Mouse (Mus musculus) liver, embryonic 15.5 days (tissue): Measurements from ENCODE around the gene Gsg1l2. TPM values are rescaled to one million over a fixed set of nuclear protein-coding genes. Genes with fewer than 3 reads are reported as not detected.

ENCODE experiments used
- ATAC-seq: fragments of 200-750 bp; cut with Nextera tagmentation; 2 replicates; pipeline ENCODE4 v1.8.0; 2017; ENCODE audit warnings: moderate number of reproducible peaks, mild to moderate bottlenecking, moderate library complexity; ENCODE audit not compliant: insufficient read depth
- H3K27ac ChIP-seq: fragments of 300-500 bp; sonication (generic); replicated peaks from 2 replicates; pipeline ENCODE4 v1.5.1; 2015; ENCODE audit warnings: mild to moderate bottlenecking, inconsistent platforms
- H3K27me3 ChIP-seq: fragments of 300-500 bp; sonication (generic); 2 replicates; pipeline ENCODE4 v1.6.1; 2015; ENCODE audit warnings: mild to moderate bottlenecking, inconsistent platforms
- H3K36me3 ChIP-seq: fragments of 300-500 bp; sonication (generic); replicated peaks from 2 replicates; pipeline ENCODE4 v1.6.1; 2015; ENCODE audit warnings: moderate library complexity, mild to moderate bottlenecking, inconsistent platforms
- H3K4me1 ChIP-seq: fragments of 300-500 bp; sonication (generic); replicated peaks from 2 replicates; pipeline ENCODE4 v1.6.1; 2015; ENCODE audit warnings: inconsistent platforms
- H3K4me2 ChIP-seq: fragments of 300-500 bp; sonication (generic); 2 replicates; pipeline ENCODE4 v1.6.1; 2015; ENCODE audit warnings: moderate library complexity, mild to moderate bottlenecking, inconsistent platforms
- H3K4me3 ChIP-seq: fragments of 300-500 bp; sonication (generic); replicated peaks from 2 replicates; pipeline ENCODE4 v1.5.1; 2015; ENCODE audit warnings: mild to moderate bottlenecking, inconsistent platforms
- H3K9ac ChIP-seq: fragments of 300-500 bp; sonication (generic); 2 replicates; pipeline ENCODE4 v1.6.1; 2015; ENCODE audit warnings: moderate library complexity, mild to moderate bottlenecking, inconsistent platforms
- H3K9me3 ChIP-seq: fragments of 300-500 bp; sonication (generic); replicated peaks from 2 replicates; pipeline ENCODE4 v1.6.1; 2016; ENCODE audit warnings: inconsistent platforms
- WGBS: fragments of 180-500 bp; shearing (Covaris S2); methylation state at CpG from one replicate; pipeline ENCODE4 v1.1.7; 2015; ENCODE audit warnings: mixed read lengths; ENCODE audit not compliant: insufficient replicate concordance; 5-methylcytosine and 5-hydroxymethylcytosine counted together
- polyA plus RNA-seq: library from polyadenylated mRNA; unstranded; fragments of >200 nt; fragmentation: Nextera tagmentation; extraction: Ambion mirVana; gene quantifications from 2 replicates; pipeline ENCODE4 v1.2.1, GENCODE M21; 2015

The Gsg1l2 gene
- polyA plus RNA-seq, 1 experiment from 2014 or later: not detected

GRCm38 (mm10) chr11:67819604-67820003 is 45.2 kb downstream of the Gsg1l2 start:
- Histone ChIP-seq H3K27ac (no peak overlapping the region), H3K36me3 (no peaks in the 10 kb centered on the region), H3K27me3 (no peaks in the 10 kb centered on the region), H3K4me1 (no peaks in the 10 kb centered on the region), H3K9me3 (no peaks in the 10 kb centered on the region), H3K9ac (no peak overlapping the region), H3K4me3 (no peak overlapping the region), H3K4me2 (no peak overlapping the region)
- ATAC-seq: no peak
- WGBS: 9% methylated on average over 5 of the region's 5 CpGs

- Histone ChIP-seq H3K27ac (no peak overlapping the region), H3K36me3 (no peaks in the 10 kb centered on the region), H3K9ac (no peak overlapping the region), H3K4me3 (no peak overlapping the region), H3K9me3 (no peaks in the 10 kb centered on the region), H3K27me3 (no peaks in the 10 kb centered on the region), H3K4me1 (no peaks in the 10 kb centered on the region), H3K4me2 (no peak overlapping the region)
- no peak for ATAC-seq
- WGBS: 11% methylated on average over 4 of the region's 4 CpGs
These were observed 45.8 kb downstream of the Gsg1l2 start for GRCm38 (mm10) chr11:67820221-67820620.

GRCm38 (mm10) chr11:67821560-67821959 is 47.2 kb downstream of the Gsg1l2 start:
- WGBS: 68% methylated on average over 6 of the region's 6 CpGs
- Histone ChIP-seq H3K4me2 (no peak overlapping the region), H3K4me3 (no peak overlapping the region), H3K27ac (no peak overlapping the region), H3K4me1 (no peaks in the 10 kb centered on the region), H3K27me3 (no peaks in the 10 kb centered on the region), H3K36me3 (no peaks in the 10 kb centered on the region), H3K9ac (no peak overlapping the region), H3K9me3 (no peaks in the 10 kb centered on the region)
- no peak for ATAC-seq

- no peak overlapping the region for H3K27ac ChIP-seq
- no peak overlapping the region for H3K4me2 ChIP-seq
- no peaks in the 10 kb centered on the region for H3K4me1 ChIP-seq
- H3K4me3 ChIP-seq: no peak overlapping the region
- no peak for ATAC-seq
- no peaks in the 10 kb centered on the region for H3K9me3 ChIP-seq
- H3K36me3 ChIP-seq: no peaks in the 10 kb centered on the region
- no peaks in the 10 kb centered on the region for H3K27me3 ChIP-seq
- H3K9ac ChIP-seq: no peak overlapping the region
- 30% methylated on average over 12 of the region's 12 CpGs for WGBS
These were observed 54.1 kb downstream of the Gsg1l2 start for GRCm38 (mm10) chr11:67828360-67829059.

GRCm38 (mm10) chr11:67829530-67829929 is 55.1 kb downstream of the Gsg1l2 start:
- H3K9ac ChIP-seq: no peak overlapping the region
- no peak overlapping the region for H3K4me2 ChIP-seq
- no peaks in the 10 kb centered on the region for H3K36me3 ChIP-seq
- H3K4me1 ChIP-seq: no peaks in the 10 kb centered on the region
- H3K27me3 ChIP-seq: no peaks in the 10 kb centered on the region
- ATAC-seq: no peak
- 40% methylated on average over 6 of the region's 6 CpGs for WGBS
- H3K9me3 ChIP-seq: no peaks in the 10 kb centered on the region
- no peak overlapping the region for H3K27ac ChIP-seq
- no peak overlapping the region for H3K4me3 ChIP-seq

- Histone ChIP-seq H3K4me1 (no peaks in the 10 kb centered on the region), H3K9me3 (no peaks in the 10 kb centered on the region), H3K27ac (no peak overlapping the region), H3K9ac (no peak overlapping the region), H3K4me2 (no peak overlapping the region), H3K27me3 (no peaks in the 10 kb centered on the region), H3K36me3 (no peaks in the 10 kb centered on the region), H3K4me3 (no peak overlapping the region)
- WGBS: 55% methylated on average over 5 of the region's 5 CpGs
- ATAC-seq: no peak
These were observed 57.4 kb downstream of the Gsg1l2 start for GRCm38 (mm10) chr11:67831820-67832219.

- Histone ChIP-seq H3K27me3 (no peaks in the 10 kb centered on the region), H3K4me1 (no peaks in the 10 kb centered on the region), H3K4me3 (no peak overlapping the region), H3K9me3 (no peaks in the 10 kb centered on the region), H3K9ac (no peak overlapping the region), H3K4me2 (no peak overlapping the region), H3K36me3 (no peaks in the 10 kb centered on the region), H3K27ac (no peak overlapping the region)
- no peak for ATAC-seq
- 77% methylated on average over 10 of the region's 10 CpGs for WGBS
These were observed 61.1 kb downstream of the Gsg1l2 start for GRCm38 (mm10) chr11:67835408-67836078.

Other genes with a start within 250 kb of the Gsg1l2 start
- not detected in 2 replicates for gene Rcvrn, start 79.3 kb upstream of the Gsg1l2 start, polyA plus RNA-seq
- 0.31 and 0.36 TPM in 2 replicates for gene Glp2r, start 3.5 kb upstream of the Gsg1l2 start, polyA plus RNA-seq
- gene Dhrs7c, start 23.6 kb downstream of the Gsg1l2 start, polyA plus RNA-seq: 0.75 and 1.2 TPM in 2 replicates
- not detected in 2 replicates for gene Usp43, start 147.5 kb downstream of the Gsg1l2 start, polyA plus RNA-seq
- gene Cfap52, start 191.0 kb downstream of the Gsg1l2 start, polyA plus RNA-seq: not detected in 2 replicates
- gene Stx8, start 191.6 kb downstream of the Gsg1l2 start, polyA plus RNA-seq: 17.3 and 20.0 TPM in 2 replicates